Mouse (Mus musculus): ENCODE measurements around the gene Anks1. TPM values are rescaled to one million over a fixed set of nuclear protein-coding genes. Genes with fewer than 3 reads are reported as not detected.
"Not testable (repeated sequence)": the region's sequence is repeated elsewhere in the genome, so short reads cannot be mapped to it uniquely, and the experiment has no call there.

Anks1 gene
- total RNA-seq, 2 experiments from 2014 or later, result 38.3 to 40.1 TPM

DNA sequence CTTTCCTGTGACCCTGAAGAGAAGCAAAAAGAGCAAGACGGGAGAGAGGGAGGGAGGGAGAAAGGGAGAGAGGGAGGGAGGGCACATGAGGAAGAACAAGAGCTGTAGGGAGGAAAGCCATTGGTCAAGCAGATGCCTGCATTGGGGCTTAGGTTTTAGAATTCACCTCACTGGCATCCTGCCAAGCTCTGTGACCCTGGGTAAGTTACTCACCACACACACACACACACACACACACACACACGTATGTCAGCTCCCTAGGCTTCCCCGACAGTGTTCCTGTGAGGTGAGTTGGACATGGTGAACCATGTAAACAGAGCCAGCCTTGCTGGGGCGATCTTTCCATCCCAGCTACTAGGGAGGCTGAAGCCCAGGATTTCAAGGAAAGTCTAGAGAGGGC is 55.5 kb downstream of the Anks1 start:
- no peak for DNase-seq (ENCODE audit: low spot score in 2 of 2)

DNA sequence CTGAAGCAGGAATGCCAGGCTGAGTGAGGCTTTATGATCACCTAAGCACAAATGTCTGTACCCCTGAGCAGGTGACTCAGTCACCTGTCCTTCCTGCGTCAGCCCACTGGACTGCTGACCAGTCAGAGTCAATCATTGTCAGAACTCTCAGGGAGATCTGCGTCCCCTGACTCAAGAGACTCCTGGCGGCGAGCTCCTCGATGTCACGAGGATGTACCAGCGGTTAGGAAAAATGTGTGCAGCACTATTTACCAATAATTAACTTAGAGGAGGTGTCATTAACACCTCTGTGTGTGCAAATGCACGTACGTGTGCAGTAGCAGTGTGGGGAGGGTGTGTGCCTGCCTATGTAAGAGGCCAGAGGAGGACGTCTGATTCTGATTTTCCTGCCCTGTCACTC is 56.2 kb downstream of the Anks1 start:
- DNase-seq (ENCODE audit: low spot score in 2 of 2), result no peak

DNA sequence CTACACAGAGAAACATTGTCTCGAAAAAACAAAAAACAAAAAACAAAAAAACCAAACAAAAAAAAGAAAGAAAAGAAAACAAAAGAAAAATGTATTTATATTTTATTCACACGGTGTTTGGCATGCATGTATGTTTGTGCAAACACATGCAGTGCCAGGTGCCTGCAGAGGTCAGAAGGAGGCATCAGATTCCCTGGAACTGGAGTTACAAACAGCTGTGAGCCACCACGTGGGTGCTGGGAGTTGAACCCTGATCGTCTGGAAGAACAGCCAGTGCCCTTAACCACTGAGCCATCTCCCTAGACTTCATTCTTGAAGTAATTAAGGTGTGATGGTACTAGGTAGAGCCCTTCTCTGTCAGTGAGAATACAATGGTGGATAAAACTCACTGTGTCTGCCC is 57.0 kb downstream of the Anks1 start:
- DNase-seq (ENCODE audit: low spot score in 2 of 2), result no peak

DNA sequence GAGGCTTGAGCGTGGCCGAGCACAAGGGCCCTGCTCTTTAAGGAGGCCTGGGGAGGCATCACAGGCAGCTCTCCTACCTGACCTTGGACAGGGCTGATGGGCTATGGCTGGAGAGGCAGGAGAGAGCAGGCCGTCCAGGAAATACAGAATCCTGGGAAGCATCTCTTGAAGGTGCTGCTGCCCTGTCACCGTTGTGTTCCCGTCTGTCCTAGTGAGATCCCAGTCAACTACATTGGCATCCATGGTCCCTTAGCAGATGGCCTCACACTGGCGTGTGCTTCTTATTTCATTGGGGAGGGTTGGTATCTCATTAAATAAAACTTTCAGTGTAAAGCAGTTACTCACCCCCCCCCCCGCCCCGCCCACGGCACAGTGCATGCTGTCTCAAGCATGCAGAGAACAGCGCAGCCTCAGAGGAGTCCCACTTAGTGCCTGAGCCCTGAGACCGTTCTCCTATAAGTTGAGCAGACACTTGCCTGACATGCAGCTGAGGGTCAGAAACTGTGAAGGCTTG is 57.5 kb downstream of the Anks1 start:
- DNase-seq (ENCODE audit: low spot score in 2 of 2), result no peak

DNA sequence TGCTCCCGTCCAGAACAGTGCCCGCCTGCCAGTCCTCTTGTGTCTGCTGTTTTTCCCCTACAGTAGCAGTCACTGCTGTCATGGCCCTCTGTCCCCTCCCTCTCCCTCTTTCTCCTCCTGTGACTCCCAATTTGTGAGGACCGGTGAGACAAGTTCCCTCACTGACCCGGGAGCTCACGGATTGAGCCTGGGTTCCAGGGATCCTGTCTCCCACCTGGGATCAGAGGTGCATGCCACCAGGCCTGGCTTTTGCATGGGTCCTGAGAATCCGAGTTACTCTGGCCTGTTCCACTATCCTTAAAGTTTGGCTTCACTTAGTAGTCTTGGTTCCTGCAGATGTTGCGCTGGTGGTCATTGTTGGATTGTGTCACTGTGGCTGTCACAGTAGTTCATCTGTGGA is 58.4 kb downstream of the Anks1 start:
- DNase-seq (ENCODE audit: low spot score in 2 of 2), result no peak

DNA sequence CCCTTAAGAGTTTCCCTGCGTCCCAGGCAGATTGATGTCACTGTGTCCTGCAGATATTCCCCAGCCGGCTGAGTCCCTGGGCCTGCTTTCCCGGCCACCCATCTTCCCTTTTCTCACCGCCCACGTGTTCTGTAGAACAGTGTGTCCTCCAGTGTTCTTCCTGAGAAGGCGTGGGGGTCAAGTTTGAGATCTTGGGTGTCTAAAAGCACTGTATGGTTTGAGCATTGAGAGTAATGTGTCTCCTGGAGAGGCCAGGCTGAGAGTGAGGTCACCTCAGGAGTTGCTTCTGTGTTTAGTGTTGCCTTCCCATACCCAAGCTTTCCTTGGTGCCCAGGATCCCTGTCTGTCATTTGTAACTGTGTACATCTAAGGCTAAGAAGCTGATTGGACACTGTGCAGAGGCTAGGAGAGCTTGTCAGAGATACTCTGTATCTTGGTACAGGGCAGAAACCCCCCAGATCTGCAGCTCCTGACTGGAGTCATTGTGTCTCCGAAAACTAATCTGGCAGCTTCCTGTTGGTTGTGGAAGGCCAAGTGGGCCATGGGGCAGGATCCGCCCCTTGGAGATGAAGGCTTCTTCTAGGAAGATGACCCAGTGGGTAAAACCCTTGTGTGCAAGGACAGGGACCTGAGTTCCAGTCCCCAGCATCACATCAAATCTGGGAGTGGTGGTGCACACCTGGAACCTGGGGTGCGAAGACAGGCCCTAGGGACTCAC is 59.1 kb downstream of the Anks1 start:
- no peak for DNase-seq (ENCODE audit: low spot score in 2 of 2)

DNA sequence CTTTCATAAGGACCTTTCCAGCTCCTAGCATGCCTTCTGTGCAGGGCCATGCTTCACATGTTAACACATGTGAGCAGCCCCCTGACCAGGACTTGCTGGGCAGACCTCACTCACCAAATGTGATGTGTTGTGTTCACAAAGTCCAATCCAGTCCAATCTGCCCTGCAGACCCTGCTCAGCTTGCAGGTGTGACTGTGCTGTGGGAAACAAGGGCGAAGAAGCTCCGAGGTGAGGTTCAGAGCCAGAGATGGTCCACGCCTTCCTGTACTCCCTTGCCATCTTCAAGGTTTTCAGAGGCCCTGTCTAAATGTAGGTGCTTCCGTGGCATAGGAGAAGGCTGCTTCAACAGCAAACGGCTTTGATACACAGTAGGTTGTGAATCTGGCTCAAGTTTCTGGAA is 59.8 kb downstream of the Anks1 start:
- DNase-seq (ENCODE audit: low spot score in 2 of 2), result no peak

DNA sequence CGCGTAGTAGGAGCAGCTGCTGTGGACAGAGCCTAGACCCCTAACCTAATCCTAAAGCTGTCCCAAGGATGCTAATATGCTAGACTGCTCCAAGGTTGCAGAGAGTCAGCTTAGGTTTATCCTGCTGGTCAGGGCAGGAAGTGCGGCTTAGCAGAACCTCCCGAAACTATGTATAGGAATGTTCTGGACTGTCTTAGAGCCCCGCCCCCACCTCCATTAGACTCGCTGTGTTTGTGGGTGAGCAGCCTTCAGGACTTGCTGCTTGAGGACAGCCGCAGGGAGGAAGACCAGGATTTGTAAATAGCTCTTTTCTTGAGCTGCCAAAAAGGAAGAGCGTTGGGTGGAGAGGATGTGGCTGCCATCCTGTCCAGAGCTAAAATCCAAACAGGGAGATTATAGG is 60.3 kb downstream of the Anks1 start:
- peak in 1 of 2 experiments; percentile 26 for DNase-seq (ENCODE audit: low spot score in 2 of 2)

DNA sequence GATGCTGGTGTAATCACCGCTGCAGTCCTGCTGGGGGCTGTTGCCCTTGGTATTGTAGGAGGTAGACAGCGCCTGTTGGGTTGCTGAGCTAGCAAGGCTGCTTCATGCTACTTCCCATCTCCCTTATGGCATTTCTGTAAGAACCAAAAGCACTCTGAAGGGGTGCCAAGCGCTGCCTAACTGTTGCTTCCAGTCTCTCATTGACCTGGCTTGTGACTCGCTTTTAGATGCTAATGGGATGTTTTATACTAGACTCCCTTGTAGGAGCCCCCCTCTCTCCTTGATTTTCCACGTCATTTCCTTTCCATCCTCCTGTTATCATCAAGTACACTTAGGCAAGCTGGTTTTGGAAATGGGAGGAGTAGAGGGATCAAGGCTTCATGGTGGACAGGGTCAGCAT is 60.8 kb downstream of the Anks1 start:
- no peak for DNase-seq (ENCODE audit: low spot score in 2 of 2)

DNA sequence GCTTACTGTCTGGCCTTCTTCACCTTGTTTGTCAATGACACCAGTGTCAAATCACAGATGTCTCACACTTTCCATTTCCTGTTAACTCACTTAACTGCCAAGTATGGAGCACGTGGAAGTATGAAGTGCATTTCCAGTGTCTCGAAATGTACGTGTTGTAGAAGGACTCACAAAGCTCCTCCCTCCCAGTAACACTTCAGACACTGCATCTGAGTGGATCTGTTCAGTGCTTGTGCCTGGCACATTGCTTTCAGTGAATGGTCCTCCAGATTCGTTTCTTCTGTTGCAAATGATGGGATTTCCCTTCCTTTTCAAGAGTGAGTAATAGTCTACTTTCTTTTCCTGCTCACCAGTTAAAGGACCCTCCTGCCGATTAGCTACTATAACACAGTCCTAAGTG is 61.2 kb downstream of the Anks1 start:
- DNase-seq (ENCODE audit: low spot score in 2 of 2), result no peak

DNA sequence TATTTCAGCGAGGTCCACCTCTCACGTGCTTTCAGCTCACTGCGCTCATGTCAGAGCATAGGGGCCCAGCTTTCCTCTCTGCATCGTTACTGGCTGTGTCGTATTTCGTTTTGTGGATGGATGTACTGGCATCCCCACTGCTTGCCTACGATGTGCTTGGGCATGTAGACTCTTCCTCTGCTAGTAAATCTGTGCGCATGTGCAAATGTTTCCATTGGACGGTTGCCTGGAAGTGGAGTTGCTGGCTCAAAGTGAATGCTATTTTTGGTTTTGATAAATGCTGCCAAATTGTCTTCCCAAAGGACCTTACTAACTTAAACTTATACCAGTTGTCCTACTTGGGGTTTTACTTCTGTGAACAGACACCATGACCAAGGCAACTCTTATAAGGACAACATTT is 62.4 kb downstream of the Anks1 start:
- peak; percentile 51 to 73 for DNase-seq (ENCODE audit: low spot score in 2 of 2)

DNA sequence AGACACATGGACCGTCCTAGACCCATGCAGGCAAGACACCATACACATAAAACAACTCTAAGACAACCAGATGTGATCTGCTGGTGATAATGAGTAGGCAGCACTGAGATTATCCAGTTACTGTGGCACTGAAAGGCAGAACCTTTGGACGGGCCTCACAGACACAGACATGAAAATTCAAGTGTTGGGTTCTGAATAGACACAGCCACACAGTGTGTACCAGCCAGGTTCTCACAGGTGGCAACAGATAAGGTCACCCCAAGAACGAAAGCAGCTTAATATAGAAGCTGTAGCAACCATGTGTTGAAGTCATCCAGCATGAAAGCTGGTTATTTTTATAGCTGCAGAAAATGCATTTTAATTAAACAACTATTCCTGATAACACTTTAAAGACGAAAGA is 64.2 kb downstream of the Anks1 start:
- no peak for DNase-seq (ENCODE audit: low spot score in 2 of 2)

DNA sequence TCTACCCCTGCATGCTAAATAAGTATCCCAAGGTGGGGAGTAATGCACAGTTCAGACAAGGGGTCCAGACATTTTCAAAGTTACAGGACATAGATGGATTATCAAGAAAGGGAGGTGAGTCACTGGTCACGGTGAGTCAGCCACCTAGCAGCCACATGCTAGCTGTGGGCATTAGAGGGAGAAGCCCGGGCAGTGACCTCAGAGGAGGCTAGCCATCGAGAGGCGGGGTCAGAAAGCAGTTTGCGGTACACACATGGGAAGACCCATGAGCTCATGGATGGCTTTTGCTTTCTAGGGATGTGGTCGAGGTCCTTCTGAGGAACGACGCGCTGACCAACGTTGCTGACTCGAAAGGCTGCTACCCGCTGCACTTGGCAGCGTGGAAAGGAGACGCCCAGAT is 67.2 kb downstream of the Anks1 start:
- no peak for DNase-seq (ENCODE audit: low spot score in 2 of 2)

DNA sequence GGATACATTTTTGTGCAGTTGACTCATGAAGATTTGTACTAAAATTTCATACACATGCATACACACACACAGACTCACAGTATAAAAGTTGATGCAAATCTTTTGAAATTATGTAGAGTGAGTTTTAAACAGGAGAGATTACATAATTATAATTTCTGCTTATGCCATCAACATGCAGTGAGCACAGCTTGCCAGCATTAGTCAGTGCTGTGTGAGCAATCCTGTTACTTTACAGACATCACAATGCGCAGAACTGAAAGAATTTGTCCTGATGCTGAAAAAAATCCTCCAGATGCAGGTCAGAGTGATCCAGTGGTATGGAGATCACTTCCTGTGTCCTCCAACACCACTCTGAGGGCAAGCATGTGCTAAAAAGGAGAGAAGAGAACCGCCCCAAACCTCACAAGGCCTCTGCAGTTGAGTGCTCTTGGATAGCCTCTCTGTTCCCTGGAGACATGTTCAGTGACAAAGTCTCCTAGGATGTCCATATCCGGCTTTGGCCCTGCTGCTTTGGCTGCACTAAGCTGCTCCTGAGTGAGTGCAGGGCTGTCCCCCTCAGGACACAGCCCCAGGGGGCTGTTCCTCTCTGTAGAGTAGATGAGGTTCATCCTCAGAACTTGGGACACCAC is 68.0 kb downstream of the Anks1 start:
- no peak for DNase-seq (ENCODE audit: low spot score in 2 of 2)

DNA sequence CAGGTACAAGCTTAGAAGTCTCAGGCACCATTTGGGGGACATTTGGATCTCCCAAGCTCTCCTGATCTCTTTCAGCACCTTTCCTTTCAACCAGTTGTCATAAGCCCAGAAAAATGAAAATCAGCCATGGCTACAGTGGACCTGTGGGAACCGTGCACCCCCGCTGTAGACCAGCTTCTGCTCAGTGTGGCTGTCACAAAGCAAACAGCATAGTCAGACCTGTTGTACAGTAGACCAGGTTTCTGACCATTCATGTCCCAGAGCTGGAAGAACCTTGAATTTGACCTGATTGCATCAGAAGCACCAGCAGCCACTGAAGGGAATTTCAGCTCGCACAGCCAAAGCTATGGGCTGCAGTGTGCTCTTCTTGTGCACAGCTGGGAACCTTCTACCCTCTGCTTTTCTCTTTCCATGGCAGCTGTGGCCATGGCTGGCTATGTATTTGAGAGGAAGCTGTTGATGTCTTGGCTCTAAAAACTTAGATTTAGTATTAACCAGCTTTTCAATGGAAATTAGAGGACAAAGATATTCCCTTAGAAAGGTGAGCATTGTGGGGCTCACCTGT is 71.4 kb downstream of the Anks1 start:
- DNase-seq (ENCODE audit: low spot score in 2 of 2), result no peak

DNA sequence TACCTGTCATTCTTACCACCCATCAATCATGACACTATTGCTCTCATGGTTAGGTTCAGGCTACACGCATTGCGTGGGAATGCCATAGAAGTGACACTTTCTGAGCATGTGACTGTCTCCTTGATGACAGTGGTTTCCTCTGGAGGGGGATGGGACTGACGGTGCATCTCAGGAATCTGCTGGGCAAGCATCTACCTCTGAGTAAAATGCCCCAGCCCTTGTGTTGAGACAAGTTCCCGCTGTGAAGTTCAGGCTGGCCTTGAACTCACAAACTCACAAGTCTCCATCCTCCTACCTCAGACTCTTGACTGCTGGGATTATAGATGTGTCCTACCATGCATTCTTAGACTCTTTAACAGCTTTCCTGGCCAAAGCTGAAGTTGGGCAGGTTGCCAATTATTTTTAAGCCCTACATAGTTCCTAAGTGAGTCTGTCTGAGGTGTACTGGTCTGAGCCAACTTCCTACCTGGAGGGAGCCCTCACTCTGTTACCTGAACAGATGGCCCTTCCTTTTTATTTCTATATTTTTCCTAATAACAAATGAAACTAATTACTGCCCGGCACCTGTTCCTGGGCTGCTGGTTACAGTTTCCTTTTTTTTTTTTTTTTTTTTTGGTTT is 72.5 kb downstream of the Anks1 start:
- DNase-seq (ENCODE audit: low spot score in 2 of 2), result no peak

DNA sequence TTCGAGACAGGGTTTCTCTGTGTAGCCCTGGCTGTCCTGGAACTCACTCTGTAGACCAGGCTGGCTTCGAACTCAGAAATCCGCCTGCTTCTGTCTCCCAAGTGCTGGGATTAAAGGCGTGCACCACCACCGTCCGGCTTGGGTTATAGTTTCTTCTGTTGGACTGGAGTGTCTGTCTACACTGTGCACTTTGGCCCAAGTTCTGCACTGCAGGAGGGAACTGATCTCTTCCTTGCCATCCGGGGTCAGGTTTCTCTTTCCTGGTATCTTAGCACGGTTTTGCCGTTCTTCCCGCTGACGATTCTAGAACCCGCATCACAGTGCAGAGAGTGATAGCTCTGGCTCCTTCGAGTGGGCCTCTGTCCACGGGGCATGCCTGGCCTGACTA is 73.0 kb downstream of the Anks1 start:
- DNase-seq (ENCODE audit: low spot score in 2 of 2), result not testable (repeated sequence)

DNA sequence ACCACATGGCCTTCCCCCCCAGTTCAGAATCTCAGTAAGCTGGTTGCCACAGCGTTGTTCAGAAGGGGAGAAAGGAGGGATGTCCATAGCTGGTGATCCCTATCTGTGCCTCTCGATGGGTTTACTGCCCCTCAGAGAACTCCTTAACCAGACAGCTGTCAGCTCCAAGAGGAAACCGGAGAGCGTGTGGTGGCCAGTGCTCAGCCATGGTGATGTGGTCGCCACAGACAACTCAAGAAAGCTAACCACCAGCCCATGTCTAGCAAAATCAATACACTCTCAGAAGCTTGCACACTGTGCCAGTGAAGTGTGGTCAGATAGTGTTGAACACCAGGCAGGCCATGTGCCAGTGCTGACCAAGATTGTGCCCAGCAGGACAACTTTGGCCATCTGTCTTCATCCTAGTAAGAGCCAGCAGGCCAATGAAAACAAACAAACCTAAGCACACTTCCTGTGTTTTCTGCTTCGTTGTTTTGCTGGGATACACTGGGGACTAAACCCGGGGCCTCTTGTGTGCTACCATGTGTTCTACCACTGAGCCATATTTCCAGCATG is 73.7 kb downstream of the Anks1 start:
- DNase-seq (ENCODE audit: low spot score in 2 of 2), result no peak

DNA sequence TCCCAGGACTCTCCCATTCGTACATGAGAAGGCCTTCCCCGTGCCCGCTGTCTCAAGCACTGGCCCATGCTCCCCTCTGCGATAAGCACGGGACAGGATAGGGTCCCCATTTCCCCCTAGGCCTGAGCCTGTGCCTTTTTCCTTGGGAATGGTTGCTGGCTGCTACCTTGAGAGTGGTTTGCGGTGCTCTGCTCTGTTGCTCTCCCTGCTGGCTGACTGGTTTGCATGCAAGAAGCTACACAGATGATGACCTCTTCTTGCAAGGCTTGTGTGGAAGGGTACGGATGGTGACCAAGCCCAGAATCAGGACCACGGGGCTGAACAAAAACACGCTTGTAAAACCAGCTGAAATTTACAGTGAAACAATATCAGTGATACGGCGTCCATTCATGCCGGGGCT is 75.3 kb downstream of the Anks1 start:
- DNase-seq (ENCODE audit: low spot score in 2 of 2), result no peak

DNA sequence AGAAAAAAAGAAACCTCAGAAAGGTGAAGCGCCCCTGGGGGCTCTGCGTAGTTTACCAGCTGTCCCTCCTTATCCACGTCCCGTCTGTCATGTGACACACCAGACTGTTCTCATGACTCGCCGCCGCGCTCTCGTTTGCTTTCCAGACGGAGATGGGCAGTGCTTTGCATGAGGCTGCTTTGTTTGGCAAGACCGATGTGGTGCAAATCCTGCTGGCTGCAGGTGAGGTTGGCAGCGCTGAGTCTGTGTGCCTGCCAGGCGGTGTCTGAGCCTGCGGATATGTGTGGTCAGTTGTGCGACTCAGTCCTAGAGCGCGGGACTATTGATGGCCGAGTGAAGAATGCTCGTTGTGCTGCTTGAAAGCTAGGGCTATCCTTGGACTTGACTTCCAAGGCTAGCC is 77.0 kb downstream of the Anks1 start:
- no peak for DNase-seq (ENCODE audit: low spot score in 2 of 2)

DNA sequence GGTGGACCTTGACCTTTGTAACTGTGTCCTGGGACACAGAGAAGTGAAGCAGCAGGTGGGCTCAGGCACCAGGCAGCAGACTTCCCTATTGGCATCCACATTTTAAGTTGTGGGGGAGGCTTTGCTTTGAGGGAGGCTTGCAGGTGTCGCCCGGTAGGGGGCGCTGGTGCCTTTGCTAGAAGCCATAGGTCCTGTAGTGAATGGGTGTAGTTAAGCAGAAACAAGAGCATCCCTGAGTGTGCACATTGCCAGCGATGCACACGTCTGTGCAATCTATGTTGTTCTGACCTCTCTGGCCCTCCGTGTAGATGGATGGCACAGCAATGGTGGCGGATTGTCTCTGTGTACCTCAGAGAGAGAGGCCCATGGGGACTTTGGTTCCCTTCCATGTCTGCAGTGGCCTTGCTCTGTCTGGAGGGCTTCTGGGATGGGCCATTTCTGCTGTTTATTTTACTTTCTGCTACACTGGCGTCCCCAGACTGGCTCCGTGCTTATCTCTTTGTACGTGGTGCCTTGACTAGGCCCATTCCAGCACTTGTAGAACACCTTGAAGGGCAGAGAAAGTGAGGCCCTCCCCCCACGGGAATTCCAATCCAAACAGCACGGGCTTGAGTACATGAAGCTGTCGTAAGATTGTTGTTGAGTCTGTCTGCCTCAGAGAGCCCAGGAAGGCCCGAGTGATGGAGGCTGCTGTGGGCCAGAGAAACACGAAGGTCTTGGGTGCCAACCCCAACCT is 80.9 kb downstream of the Anks1 start:
- peak; percentile 84 to 85 for DNase-seq (ENCODE audit: low spot score in 2 of 2)

All from gastrocnemius, postnatal 4 days (tissue).